Mouse (Mus musculus) kidney, adult 2 months (tissue): ENCODE data around the gene Dlgap1. TPM values are rescaled to one million over a fixed set of nuclear protein-coding genes. Genes with fewer than 3 reads are reported as not detected.
"Not testable (repeated sequence)": the region's sequence is repeated elsewhere in the genome, so short reads cannot be mapped to it uniquely, and the experiment has no call there.

Experiments used
- DNase-seq: peaks from one replicate; pipeline ENCODE4 v3.0.0; 2021
- H3K27ac ChIP-seq: fragments of 200-500 bp; 2 replicates; pipeline ENCODE4 v1.5.1; 2012; ENCODE audit warnings: low read depth, low read length, control low read depth, inconsistent platforms; ENCODE audit not compliant: insufficient read depth
- H3K27me3 ChIP-seq: fragments of 200-500 bp; replicated peaks from 2 replicates; pipeline ENCODE4 v1.6.1; 2012; ENCODE audit warnings: mild to moderate bottlenecking, moderate library complexity, low read length, inconsistent platforms; ENCODE audit not compliant: control insufficient read depth, insufficient read depth
- H3K36me3 ChIP-seq: fragments of 200-500 bp; 2 replicates; pipeline ENCODE4 v1.6.1; 2012; ENCODE audit warnings: mild to moderate bottlenecking, moderate library complexity, low read length, inconsistent platforms; ENCODE audit not compliant: control insufficient read depth, insufficient read depth
- H3K4me1 ChIP-seq: fragments of 200-500 bp; 2 replicates; pipeline ENCODE4 v1.6.1; 2011; ENCODE audit warnings: low read length; ENCODE audit not compliant: control insufficient read depth, insufficient read depth
- H3K4me3 ChIP-seq: fragments of 200-500 bp; 2 replicates; pipeline ENCODE4 v1.5.1; 2011; ENCODE audit warnings: mild to moderate bottlenecking, low read depth, low read length, control low read depth; ENCODE audit not compliant: insufficient read depth
- CTCF ChIP-seq: fragments of 200-500 bp; conservative IDR thresholded peaks from 2 replicates; pipeline ENCODE4 v1.5.1; 2011; ENCODE audit warnings: low read depth, mild to moderate bottlenecking, control low read depth, low read length, moderate library complexity, mixed read lengths; ENCODE audit not compliant: insufficient read depth, insufficient read length
- POLR2A ChIP-seq: fragments of 200-500 bp; IDR thresholded peaks from one replicate; pipeline ENCODE4 v1.6.1; 2011; ENCODE audit warnings: low read depth, low read length, control low read depth
- WGBS: fragments of 180-500 bp; shearing (Covaris S2); methylation state at CpG from one replicate; pipeline ENCODE4 v1.1.7; 2018; 5-methylcytosine and 5-hydroxymethylcytosine counted together
- polyA plus RNA-seq: library from polyadenylated mRNA; depleted of rRNA; stranded (reverse); fragments of >200 nt; gene quantifications from 2 replicates; pipeline ENCODE4 v1.2.3, GENCODE M21; 2012

Gene Dlgap1
- polyA plus RNA-seq, 1 experiment = 0.55 TPM

DNA sequence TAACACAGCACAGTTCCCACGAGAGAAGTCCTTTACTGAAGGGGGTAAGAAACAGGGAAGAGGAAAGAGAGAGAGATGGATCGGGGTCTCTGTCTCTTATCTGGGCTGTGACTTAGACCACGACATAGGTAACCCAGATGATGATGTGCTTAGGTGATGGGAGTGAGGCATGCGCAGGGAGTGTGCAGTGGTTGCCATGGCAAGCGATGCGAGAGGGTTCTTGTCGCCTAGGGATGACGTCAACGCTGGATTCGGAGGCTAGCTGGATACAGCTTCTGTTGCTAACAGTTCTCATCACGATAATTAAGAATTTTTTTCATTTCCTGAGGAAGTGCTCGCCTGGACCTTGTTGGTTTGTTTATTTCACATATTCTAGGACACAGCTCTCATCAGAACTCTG, 857.4 kb downstream of the Dlgap1 start:
- TF ChIP-seq POLR2A (no peak), CTCF (no peak)
- no peak overlapping the region for H3K4me3 ChIP-seq
- no peaks in the 10 kb centered on the region for H3K4me1 ChIP-seq
- no peaks in the 10 kb centered on the region for H3K36me3 ChIP-seq
- H3K27me3 ChIP-seq = no peaks in the 10 kb centered on the region
- DNase-seq = no peak
- H3K27ac ChIP-seq = no peak overlapping the region
- WGBS = 85% methylated on average over 12 of the region's 12 CpGs

- not testable (repeated sequence) for DNase-seq, H3K27ac ChIP-seq, H3K36me3 ChIP-seq, H3K27me3 ChIP-seq, H3K4me1 ChIP-seq, H3K4me3 ChIP-seq
- WGBS = 85% methylated on average over 11 of the region's 11 CpGs
These were observed 858.7 kb downstream of the Dlgap1 start for GRCm38 (mm10) chr17:70827463-70828179.

DNA sequence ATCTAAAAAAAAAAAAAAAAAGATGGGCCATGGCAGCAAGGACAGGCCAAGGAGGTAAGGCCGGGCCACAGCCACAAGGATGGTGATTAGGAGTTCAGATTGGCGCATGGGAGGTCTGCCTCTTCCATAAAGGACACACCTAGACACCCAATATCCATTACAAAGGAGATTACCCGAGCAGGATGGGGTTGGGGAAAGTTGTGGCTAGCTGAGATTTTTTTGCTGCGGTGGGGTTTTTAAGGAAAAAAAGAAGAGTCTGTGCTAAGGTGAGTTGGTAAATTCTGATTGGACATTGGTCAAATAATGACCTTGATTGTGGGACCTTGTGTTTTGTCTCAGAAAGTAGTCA, 859.3 kb downstream of the Dlgap1 start:
- WGBS = 89% methylated on average over 4 of the region's 4 CpGs
- Histone ChIP-seq H3K27ac (no peak overlapping the region), H3K27me3 (no peaks in the 10 kb centered on the region), H3K4me1 (no peaks in the 10 kb centered on the region), H3K4me3 (no peak overlapping the region), H3K36me3 (no peaks in the 10 kb centered on the region)
- no peak for DNase-seq
- TF ChIP-seq POLR2A (no peak), CTCF (no peak)

- DNase-seq = no peak
- no peaks in the 10 kb centered on the region for H3K4me1 ChIP-seq
- H3K4me3 ChIP-seq = no peak overlapping the region
- H3K27ac ChIP-seq = no peak overlapping the region
- H3K27me3 ChIP-seq = no peaks in the 10 kb centered on the region
- H3K36me3 ChIP-seq = no peaks in the 10 kb centered on the region
- 66% methylated on average over 2 of the region's 2 CpGs for WGBS
- TF ChIP-seq CTCF (no peak), POLR2A (no peak)
These were observed 859.7 kb downstream of the Dlgap1 start for GRCm38 (mm10) chr17:70828569-70828968.

- 81% methylated on average over 6 of the region's 6 CpGs for WGBS
- Histone ChIP-seq H3K27me3 (no peaks in the 10 kb centered on the region), H3K4me3 (no peak overlapping the region), H3K4me1 (no peaks in the 10 kb centered on the region), H3K36me3 (no peaks in the 10 kb centered on the region), H3K27ac (no peak overlapping the region)
- no peak for DNase-seq
- no peak for TF ChIP-seq CTCF
- TF ChIP-seq POLR2A = no peak
These were observed 860.3 kb downstream of the Dlgap1 start for GRCm38 (mm10) chr17:70829217-70829616.

DNA sequence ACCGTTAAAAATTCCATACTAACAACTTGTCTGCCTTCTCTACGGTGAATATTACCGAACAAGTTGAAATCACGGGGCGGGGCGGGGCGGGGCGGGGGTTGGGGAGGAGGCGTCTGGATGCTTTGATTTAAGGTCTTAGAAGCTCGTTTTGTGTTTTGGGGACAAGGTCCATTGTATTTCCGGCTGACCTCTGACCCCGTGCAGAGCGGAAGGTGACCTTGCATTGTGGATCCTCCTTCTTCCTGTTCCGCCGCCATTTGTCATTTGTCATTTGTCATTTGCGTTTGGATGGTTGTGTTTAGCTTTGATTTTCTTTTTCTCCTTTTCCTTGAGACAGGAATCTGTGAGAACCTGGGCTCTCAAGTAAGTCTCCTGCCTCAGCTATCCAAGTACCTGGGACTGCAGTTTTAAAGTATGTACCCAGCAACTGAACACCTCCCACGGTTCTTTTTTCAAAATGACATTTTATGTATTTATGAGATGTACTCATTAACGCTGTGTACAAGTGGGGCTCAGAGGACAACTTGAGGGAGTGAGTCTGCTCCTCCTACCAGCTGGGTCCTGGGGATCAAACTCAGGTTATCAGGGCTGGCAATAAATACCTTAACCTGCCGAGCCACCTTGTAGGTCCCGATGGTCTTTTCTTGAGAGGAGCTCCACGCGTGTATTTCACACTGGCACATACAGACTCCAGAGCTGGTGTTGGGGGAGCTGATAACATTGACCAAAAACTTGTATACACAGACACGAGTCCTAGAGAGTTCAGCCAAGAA, 861.3 kb downstream of the Dlgap1 start:
- H3K4me1 ChIP-seq = no peaks in the 10 kb centered on the region
- H3K36me3 ChIP-seq = no peaks in the 10 kb centered on the region
- DNase-seq = no peak
- no peak for TF ChIP-seq CTCF
- H3K27me3 ChIP-seq = no peaks in the 10 kb centered on the region
- H3K4me3 ChIP-seq = no peak overlapping the region
- 85% methylated on average over 23 of the region's 23 CpGs for WGBS
- no peak overlapping the region for H3K27ac ChIP-seq

DNA sequence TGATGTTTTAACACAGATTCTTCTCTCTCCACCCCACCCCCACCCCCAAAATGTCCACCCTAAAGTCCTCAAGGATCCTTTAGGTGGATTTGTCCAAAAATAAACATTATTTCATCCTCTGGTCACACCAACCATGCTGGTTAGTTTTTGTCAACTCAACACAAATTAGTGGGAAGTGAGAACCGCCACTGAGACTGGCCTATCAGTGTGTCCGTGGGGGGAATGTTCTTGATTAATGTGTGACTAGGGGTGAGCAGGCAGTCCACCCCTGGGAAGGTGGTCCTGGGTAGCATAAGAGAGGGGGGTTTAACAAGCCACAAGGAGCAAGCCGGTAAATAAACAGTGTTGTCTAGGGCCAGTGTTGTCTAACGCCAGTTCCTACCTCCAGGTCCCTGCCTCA, 862.7 kb downstream of the Dlgap1 start:
- TF ChIP-seq CTCF = no peak
- DNase-seq = no peak
- Histone ChIP-seq H3K4me3 (no peak overlapping the region), H3K36me3 (no peaks in the 10 kb centered on the region), H3K4me1 (no peaks in the 10 kb centered on the region), H3K27me3 (no peaks in the 10 kb centered on the region), H3K27ac (no peak overlapping the region)
- WGBS = 75% methylated on average over 4 of the region's 4 CpGs

DNA sequence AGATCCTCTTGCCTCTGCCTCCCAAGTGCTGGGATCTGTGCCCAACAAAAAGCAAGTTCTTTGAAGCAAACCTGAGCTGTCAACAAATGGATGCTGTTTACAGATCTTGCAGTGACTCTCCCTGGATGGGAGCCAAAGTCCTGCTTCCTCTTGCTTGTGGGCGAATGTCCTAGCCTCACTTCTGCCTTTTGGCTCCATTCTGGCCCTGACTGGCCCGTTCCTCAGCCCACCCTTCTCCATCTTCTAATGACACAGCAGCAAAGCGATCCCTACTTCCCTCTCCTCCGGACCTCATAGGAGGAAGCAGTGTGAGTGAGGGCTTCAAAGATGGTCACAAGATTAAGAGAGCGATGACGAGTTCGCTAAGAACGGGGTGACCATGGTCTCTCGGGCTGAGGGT, 863.7 kb downstream of the Dlgap1 start:
- WGBS = 83% methylated on average over 9 of the region's 9 CpGs

More for the DNA sequence above, 863.7 kb downstream of the Dlgap1 start:
- no peak overlapping the region for H3K27ac ChIP-seq
- no peaks in the 10 kb centered on the region for H3K4me1 ChIP-seq
- no peaks in the 10 kb centered on the region for H3K27me3 ChIP-seq
- peak; percentile 65 for DNase-seq
- no peak for TF ChIP-seq POLR2A
- TF ChIP-seq CTCF = no peak
- no peaks in the 10 kb centered on the region for H3K36me3 ChIP-seq
- no peak overlapping the region for H3K4me3 ChIP-seq
